Mouse (Mus musculus) small intestine, adult 2 months (tissue): ENCODE results near the gene Tssc4.

ENCODE experiments used
- CTCF ChIP-seq: fragments of 200-500 bp; IDR thresholded peaks from 2 replicates; pipeline ENCODE4 v1.5.1; 2012; ENCODE audit warnings: low read depth, mild to moderate bottlenecking, control low read depth, inconsistent platforms, low read length, moderate library complexity, mixed read lengths; ENCODE audit not compliant: insufficient replicate concordance, insufficient read length; ENCODE audit errors: extremely low read depth
- POLR2A ChIP-seq: fragments of 200-500 bp; IDR thresholded peaks from 2 replicates; pipeline ENCODE4 v1.6.1; 2012; ENCODE audit warnings: low read depth, mild to moderate bottlenecking, control low read depth, inconsistent platforms, low read length, moderate library complexity

- TF ChIP-seq CTCF (no peak), POLR2A (no peak)
Observed at GRCm38 (mm10) chr7:143055499-143056186, 13.4 kb upstream of the Tssc4 start.
